Mouse (Mus musculus) lung, postnatal 4 days (tissue): ENCODE measurements around the gene Rmi2.
"Not testable (repeated sequence)": the region's sequence is repeated elsewhere in the genome, so short reads cannot be mapped to it uniquely, and the experiment has no call there.

ENCODE experiments used
- DNase-seq, 2 experiments: peaks; one replicate each; pipeline ENCODE4 v3.0.0; 2021

Rmi2 gene

GRCm38 (mm10) chr16:10834911-10835587 lies at the start of gene Rmi2:
Rmi2 (plus strand) TSS chr16:10835059.
- DNase-seq: peak; percentile 90 to 91

GRCm38 (mm10) chr16:10785371-10786231 lies 49.3 kb upstream of the Rmi2 start, which contains the start of gene Socs1:
Socs1 (minus strand) TSS chr16:10785536.
- DNase-seq: peak; percentile 94 to 95

GRCm38 (mm10) chr16:10786288-10786687 lies 48.6 kb upstream of the Rmi2 start:
- peak; percentile 88 to 90 for DNase-seq

GRCm38 (mm10) chr16:10786782-10787547 lies 47.9 kb upstream of the Rmi2 start:
- DNase-seq: no peak

GRCm38 (mm10) chr16:10787548-10788058 lies 47.3 kb upstream of the Rmi2 start:
- no peak for DNase-seq

GRCm38 (mm10) chr16:10788271-10788670 lies 46.6 kb upstream of the Rmi2 start, which contains the start of gene Tnp2:
Tnp2 (minus strand) TSS chr16:10788660.
- no peak for DNase-seq

GRCm38 (mm10) chr16:10788866-10789265 lies 46.0 kb upstream of the Rmi2 start:
- no peak for DNase-seq

GRCm38 (mm10) chr16:10790702-10791101 lies 44.2 kb upstream of the Rmi2 start, which contains the start of gene Prm3:
Prm3 (minus strand) TSS chr16:10790914.
- DNase-seq: no peak

- no peak for DNase-seq
Observed at GRCm38 (mm10) chr16:10796034-10796433, 38.8 kb upstream of the Rmi2 start, which contains the start of gene Prm2. Prm2 (minus strand) TSS chr16:10796134.

- DNase-seq: not testable (repeated sequence)
Observed at GRCm38 (mm10) chr16:10802420-10802819, 32.4 kb upstream of the Rmi2 start.

GRCm38 (mm10) chr16:10805789-10806527 lies 28.9 kb upstream of the Rmi2 start, which contains the start of gene Prm1:
Prm1 (minus strand) TSS chr16:10805839.
- no peak for DNase-seq

- no peak for DNase-seq
Observed at GRCm38 (mm10) chr16:10810376-10810775, 24.5 kb upstream of the Rmi2 start.

- no peak for DNase-seq
Observed at GRCm38 (mm10) chr16:10812865-10813371, 21.9 kb upstream of the Rmi2 start, which contains the start of gene Gm11172. Gm11172 (plus strand) TSS chr16:10812915.

- no peak for DNase-seq
Observed at GRCm38 (mm10) chr16:10813726-10814125, 21.1 kb upstream of the Rmi2 start.

GRCm38 (mm10) chr16:10814864-10815263 lies 20.0 kb upstream of the Rmi2 start:
- peak; percentile 45 to 81 for DNase-seq

GRCm38 (mm10) chr16:10818579-10819135 lies 16.2 kb upstream of the Rmi2 start:
- DNase-seq: no peak

GRCm38 (mm10) chr16:10819966-10820365 lies 14.9 kb upstream of the Rmi2 start:
- no peak for DNase-seq

- no peak for DNase-seq
Observed at GRCm38 (mm10) chr16:10821387-10821786, 13.5 kb upstream of the Rmi2 start.

GRCm38 (mm10) chr16:10824536-10824935 lies 10.3 kb upstream of the Rmi2 start:
- DNase-seq: no peak

- DNase-seq: no peak
Observed at GRCm38 (mm10) chr16:10825840-10826239, 9.0 kb upstream of the Rmi2 start.

GRCm38 (mm10) chr16:10827269-10827668 lies 7.6 kb upstream of the Rmi2 start:
- DNase-seq: no peak
